Mouse (Mus musculus) neural tube, embryonic 13.5 days (tissue): ENCODE measurements around the gene Psmd7. TPM values are rescaled to one million over a fixed set of nuclear protein-coding genes. Genes with fewer than 3 reads are reported as not detected.

ENCODE experiments used
- ATAC-seq: fragments of 200-750 bp; cut with Nextera tagmentation; 2 replicates; pipeline ENCODE4 v1.8.0; 2017; ENCODE audit warnings: low read depth, mild to moderate bottlenecking, moderate TSS enrichment, moderate library complexity
- H3K27ac ChIP-seq: fragments of 300-500 bp; sonication (generic); replicated peaks from 2 replicates; pipeline ENCODE4 v1.5.1; 2015; ENCODE audit warnings: moderate library complexity, mild to moderate bottlenecking, inconsistent platforms
- H3K27me3 ChIP-seq: fragments of 300-500 bp; sonication (generic); 2 replicates; pipeline ENCODE4 v1.6.1; 2015; ENCODE audit warnings: mild to moderate bottlenecking, inconsistent platforms
- H3K36me3 ChIP-seq: fragments of 300-500 bp; sonication (generic); 2 replicates; pipeline ENCODE4 v1.6.1; 2015; ENCODE audit warnings: mild to moderate bottlenecking, inconsistent platforms
- H3K4me1 ChIP-seq: fragments of 300-500 bp; sonication (generic); replicated peaks from 2 replicates; pipeline ENCODE4 v1.6.1; 2015; ENCODE audit warnings: inconsistent platforms
- H3K4me2 ChIP-seq: fragments of 300-500 bp; sonication (generic); 2 replicates; pipeline ENCODE4 v1.6.1; 2015; ENCODE audit warnings: inconsistent platforms, mild to moderate bottlenecking, moderate library complexity
- H3K4me3 ChIP-seq: fragments of 300-500 bp; sonication (generic); 2 replicates; pipeline ENCODE4 v1.5.1; 2015; ENCODE audit warnings: mild to moderate bottlenecking, inconsistent platforms
- H3K9ac ChIP-seq: fragments of 300-500 bp; sonication (generic); 2 replicates; pipeline ENCODE4 v1.6.1; 2015; ENCODE audit warnings: moderate library complexity, mild to moderate bottlenecking, inconsistent platforms
- H3K9me3 ChIP-seq: fragments of 300-500 bp; sonication (generic); 2 replicates; pipeline ENCODE4 v1.6.1; 2016; ENCODE audit warnings: inconsistent platforms
- WGBS: fragments of 180-500 bp; shearing (Covaris S2); methylation state at CpG from one replicate; pipeline ENCODE4 v1.1.7; 2015; 5-methylcytosine and 5-hydroxymethylcytosine counted together
- polyA plus RNA-seq: library from polyadenylated mRNA; unstranded; fragments of >200 nt; fragmentation: Nextera tagmentation; extraction: Ambion mirVana; gene quantifications from 2 replicates; pipeline ENCODE4 v1.2.1, GENCODE M21; 2015

The Psmd7 gene
- polyA plus RNA-seq, 1 experiment from 2014 or later: 259 TPM

DNA sequence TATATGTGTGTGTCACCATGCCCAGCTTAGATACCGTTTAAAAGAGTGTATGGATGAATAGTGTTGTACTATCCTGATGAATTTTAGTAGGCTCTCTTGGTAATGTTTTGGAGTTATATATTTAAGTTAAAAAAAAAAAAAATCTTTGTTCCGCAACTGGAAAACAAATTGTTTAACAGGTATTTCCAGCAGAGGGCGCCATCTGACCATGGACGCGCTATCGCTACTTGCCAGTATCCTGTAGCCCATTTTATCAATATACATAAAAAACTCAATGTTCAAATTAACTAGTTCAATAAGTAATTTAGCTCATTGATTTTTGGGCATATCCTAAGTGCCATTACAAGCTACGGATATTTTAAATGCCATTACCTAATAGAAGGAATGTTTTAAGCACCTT, 14.8 kb upstream of the Psmd7 start:
- ATAC-seq: no peak
- no peaks in the 10 kb centered on the region for H3K36me3 ChIP-seq
- H3K4me2 ChIP-seq: no peak overlapping the region
- no peak overlapping the region for H3K4me3 ChIP-seq
- no peaks in the 10 kb centered on the region for H3K9me3 ChIP-seq
- H3K4me1 ChIP-seq: peaks cover 3% of the 10 kb centered on the region; the same call in 1 of the 2 replicates
- H3K9ac ChIP-seq: no peak overlapping the region
- 4% methylated on average over 7 of the region's 7 CpGs for WGBS
- H3K27ac ChIP-seq: no peak overlapping the region
- H3K27me3 ChIP-seq: no peaks in the 10 kb centered on the region

DNA sequence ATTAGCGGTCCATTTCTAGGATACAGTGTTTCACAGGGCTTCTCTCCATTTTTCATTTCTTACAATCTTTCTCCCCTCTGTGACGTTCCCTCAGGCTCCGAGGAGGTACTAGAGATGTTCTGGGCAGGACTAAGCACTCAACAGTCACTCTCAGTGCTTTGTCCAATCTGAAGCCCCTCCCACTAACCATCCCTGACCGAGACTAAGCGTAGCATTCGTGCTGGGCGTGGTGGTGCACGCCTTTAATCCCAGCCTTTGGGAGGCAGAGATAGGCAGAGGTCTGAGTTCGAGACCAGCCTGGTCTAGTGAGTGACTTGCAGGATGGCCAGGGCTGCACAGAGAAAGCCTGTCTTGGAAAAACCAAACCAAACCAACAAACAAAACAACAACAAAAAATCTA, 11.4 kb upstream of the Psmd7 start:
- no peak for ATAC-seq
- H3K36me3 ChIP-seq: no peaks in the 10 kb centered on the region
- H3K4me1 ChIP-seq: no peaks in the 10 kb centered on the region
- WGBS: 90% methylated on average over 9 of the region's 9 CpGs
- no peak overlapping the region for H3K4me3 ChIP-seq
- H3K9ac ChIP-seq: no peak overlapping the region
- H3K4me2 ChIP-seq: no peak overlapping the region
- no peaks in the 10 kb centered on the region for H3K9me3 ChIP-seq
- no peaks in the 10 kb centered on the region for H3K27me3 ChIP-seq
- H3K27ac ChIP-seq: no peak overlapping the region

DNA sequence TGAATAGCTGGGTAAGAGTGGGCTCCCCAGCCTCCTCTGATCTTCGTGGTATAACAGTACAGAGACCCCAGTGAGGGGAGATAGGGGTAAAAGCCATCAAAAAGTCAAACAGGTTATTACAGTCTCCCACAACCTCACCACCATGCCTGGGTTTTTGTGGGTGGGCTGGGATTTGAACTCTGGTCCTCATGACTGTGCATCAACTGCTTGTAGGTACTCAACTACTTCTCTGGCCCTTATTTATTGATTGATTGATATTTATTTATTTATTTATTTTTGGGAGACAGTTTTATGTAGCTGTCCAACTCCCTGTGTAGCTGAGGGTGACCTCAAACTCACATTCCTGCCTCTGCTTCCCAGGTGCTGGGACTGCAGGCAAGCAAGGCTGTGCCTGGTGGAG, 9.5 kb upstream of the Psmd7 start:
- Histone ChIP-seq H3K27me3 (no peaks in the 10 kb centered on the region), H3K4me1 (no peaks in the 10 kb centered on the region), H3K36me3 (no peaks in the 10 kb centered on the region), H3K4me2 (no peak overlapping the region), H3K9ac (no peak overlapping the region), H3K4me3 (no peak overlapping the region), H3K9me3 (no peaks in the 10 kb centered on the region), H3K27ac (no peak overlapping the region)
- ATAC-seq: no peak
- WGBS: 74% methylated on average over 1 of the region's 1 CpGs

DNA sequence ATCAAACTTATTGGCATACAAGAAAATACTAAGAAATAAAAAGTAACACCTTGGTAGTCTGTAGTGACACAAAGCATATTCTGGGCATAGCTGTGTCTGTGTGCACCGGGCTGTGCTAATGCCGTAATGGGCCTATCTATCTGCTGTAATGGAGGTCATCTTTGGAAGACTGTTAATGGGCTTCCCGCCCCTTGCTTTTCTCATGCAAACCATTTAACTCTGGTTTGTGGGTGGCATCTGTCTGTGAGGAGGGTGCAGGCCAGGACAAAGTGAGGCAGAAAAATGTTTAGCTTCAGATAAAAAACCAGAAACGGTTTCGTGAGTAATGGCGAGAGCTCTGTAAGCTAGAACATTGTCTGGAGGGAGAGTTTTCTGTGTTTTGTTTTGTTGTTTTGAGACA, 6.6 kb upstream of the Psmd7 start:
- no peak for ATAC-seq
- no peaks in the 10 kb centered on the region for H3K4me1 ChIP-seq
- H3K4me2 ChIP-seq: no peak overlapping the region
- WGBS: 34% methylated on average over 6 of the region's 6 CpGs
- no peak overlapping the region for H3K9ac ChIP-seq
- H3K4me3 ChIP-seq: no peak overlapping the region
- H3K27me3 ChIP-seq: no peaks in the 10 kb centered on the region
- H3K36me3 ChIP-seq: no peaks in the 10 kb centered on the region
- H3K9me3 ChIP-seq: no peaks in the 10 kb centered on the region
- H3K27ac ChIP-seq: no peak overlapping the region

DNA sequence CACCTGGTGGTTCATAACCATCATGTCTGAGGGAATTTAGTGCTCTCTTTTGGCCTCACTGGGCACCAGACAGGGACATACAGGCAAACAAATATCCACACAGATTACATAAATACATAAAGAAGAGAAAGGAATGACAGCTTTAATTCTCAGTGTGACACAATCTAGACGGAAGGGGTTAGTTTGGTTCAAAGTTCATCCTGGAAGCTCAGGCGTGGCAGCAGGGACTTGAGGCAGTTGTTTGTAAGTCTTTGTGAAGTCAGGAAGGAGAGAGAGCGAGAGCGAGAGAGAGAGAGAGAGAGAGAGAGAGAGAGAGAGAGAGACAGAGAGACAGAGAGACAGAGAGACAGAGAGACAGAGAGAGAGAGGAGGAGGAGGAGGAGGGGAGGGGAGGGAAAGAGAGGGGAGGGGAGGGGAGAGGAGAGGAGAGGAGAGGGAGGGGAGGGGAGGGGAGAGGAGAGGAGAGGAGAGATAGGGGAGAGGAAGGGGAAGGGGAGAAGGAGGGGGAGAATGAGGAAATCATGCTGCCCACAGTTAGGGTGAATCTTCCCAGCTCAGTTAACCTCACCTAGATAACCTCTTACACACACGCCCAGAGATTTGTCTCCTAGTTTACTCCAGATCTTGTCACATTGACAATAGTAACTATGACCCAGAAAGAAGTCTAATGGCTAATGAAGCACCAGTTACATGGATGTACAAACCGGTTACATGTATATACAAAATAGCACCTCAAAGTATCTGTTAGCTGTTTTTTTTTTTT, 5.9 kb upstream of the Psmd7 start:
- Histone ChIP-seq H3K9me3 (no peaks in the 10 kb centered on the region), H3K27ac (no peak overlapping the region), H3K9ac (no peak overlapping the region), H3K36me3 (no peaks in the 10 kb centered on the region), H3K4me3 (no peak overlapping the region), H3K4me2 (no peak overlapping the region), H3K4me1 (no peaks in the 10 kb centered on the region), H3K27me3 (no peaks in the 10 kb centered on the region)
- no peak for ATAC-seq
- WGBS: 72% methylated on average over 6 of the region's 6 CpGs

DNA sequence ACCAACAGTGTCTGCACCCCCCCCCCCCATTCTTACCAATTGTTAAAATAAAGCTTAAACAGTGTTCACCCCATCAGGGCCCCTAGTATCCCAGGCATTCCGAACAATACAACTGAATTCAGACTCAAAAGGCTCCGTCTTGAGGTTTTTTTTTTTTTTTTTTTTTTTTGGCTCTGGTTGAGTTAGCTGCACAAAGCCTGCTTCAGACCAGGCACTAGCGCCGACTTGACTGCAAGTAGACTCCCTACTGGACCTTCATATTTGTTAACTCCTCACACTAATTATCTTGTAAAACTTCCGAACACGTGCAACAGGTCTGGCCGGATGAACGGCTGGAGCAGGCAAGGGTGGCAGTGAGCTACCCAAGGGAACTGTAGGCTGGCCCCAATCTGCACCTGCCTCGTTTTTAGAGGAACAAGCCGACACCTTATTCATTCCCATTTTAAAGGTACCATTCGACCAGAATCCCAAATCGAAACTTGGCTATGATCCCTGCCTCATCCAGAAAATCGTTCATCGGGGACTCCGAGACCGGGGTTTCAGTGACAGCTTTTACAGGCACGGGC, 752 bp downstream of the Psmd7 start:
- peaks cover 37% of the 10 kb centered on the region for H3K36me3 ChIP-seq
- peak; percentile 48 for ATAC-seq
- H3K27me3 ChIP-seq: no peaks in the 10 kb centered on the region
- H3K4me3 ChIP-seq: peak overlapping the region; percentile 97
- under 1% methylated on average over 17 of the region's 17 CpGs for WGBS
- H3K27ac ChIP-seq: peak overlapping the region; percentile 90
- H3K9me3 ChIP-seq: no peaks in the 10 kb centered on the region
- peaks cover 20% of the 10 kb centered on the region for H3K4me1 ChIP-seq
- H3K9ac ChIP-seq: peak overlapping the region; percentile 92
- peak overlapping the region; percentile 94 for H3K4me2 ChIP-seq

DNA sequence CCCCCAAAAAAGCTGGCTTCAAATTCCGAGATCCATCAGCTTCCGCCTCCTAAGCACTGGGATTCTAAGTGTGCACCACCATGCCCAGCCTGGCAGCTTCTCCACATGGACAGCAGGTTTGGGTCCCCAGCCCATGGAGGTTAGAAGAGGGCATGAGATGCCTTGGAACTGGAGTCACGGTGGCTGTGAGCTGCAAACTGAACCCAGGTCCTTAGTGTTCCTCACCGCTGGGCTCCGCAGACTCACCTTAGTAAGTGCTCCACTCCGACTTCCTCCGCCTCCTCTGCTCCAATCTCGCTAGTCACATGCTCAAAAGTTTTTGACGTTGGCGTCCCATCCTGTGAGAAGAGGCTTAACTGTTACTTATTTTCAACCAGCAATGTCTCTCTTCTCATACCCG, 6.1 kb downstream of the Psmd7 start:
- no peak overlapping the region for H3K4me2 ChIP-seq
- H3K27me3 ChIP-seq: no peaks in the 10 kb centered on the region
- H3K27ac ChIP-seq: no peak overlapping the region
- 94% methylated on average over 11 of the region's 11 CpGs for WGBS
- no peaks in the 10 kb centered on the region for H3K9me3 ChIP-seq
- peaks cover 15% of the 10 kb centered on the region for H3K4me1 ChIP-seq
- no peak for ATAC-seq
- peaks cover 86% of the 10 kb centered on the region for H3K36me3 ChIP-seq
- no peak overlapping the region for H3K9ac ChIP-seq
- no peak overlapping the region for H3K4me3 ChIP-seq

DNA sequence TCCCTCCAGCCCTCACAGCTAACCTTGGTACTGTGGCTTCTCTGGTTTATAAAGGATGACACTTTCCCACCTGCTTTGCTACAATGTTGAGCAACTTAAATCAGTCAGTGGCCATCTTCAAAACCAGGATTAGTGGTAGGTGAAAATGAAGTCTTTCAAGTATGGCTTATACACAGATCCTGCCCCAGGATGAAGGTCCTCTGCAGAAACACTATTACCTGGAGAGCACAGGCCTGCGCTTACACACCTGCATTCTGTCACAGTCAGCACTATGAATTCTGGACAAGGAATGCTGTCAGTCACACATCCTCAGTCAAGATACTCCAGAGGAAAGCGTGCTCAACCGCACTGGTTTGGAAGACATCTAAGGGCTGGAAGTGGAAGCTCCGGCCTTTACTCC, 6.7 kb downstream of the Psmd7 start:
- Histone ChIP-seq H3K4me2 (no peak overlapping the region), H3K4me3 (no peak overlapping the region), H3K27ac (no peak overlapping the region), H3K9ac (no peak overlapping the region), H3K9me3 (no peaks in the 10 kb centered on the region), H3K36me3 (peaks cover 86% of the 10 kb centered on the region), H3K27me3 (no peaks in the 10 kb centered on the region), H3K4me1 (peaks cover 10% of the 10 kb centered on the region)
- 98% methylated on average over 4 of the region's 4 CpGs for WGBS
- ATAC-seq: no peak

DNA sequence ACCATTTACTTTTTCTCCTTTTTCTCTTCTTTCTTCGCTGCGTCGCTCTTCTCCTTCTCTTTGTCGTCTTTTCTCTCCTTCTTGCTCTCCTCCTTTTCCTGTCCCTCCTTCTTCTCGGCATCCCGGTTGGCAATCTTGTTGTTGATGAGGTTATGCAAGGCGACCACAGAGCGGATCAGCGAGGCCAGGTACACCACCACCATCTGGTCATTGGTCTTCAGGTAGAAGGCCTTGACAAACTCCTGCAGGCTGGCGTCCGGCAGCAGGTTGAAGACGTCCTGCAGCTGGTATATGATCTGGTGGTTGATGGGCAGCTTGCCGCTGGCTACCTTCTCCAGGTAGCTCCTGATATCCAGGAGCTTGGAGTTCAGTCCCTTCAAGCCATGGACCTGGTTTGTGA, 7.4 kb downstream of the Psmd7 start:
- WGBS: 94% methylated on average over 13 of the region's 13 CpGs
- peaks cover 6% of the 10 kb centered on the region for H3K4me1 ChIP-seq
- H3K9me3 ChIP-seq: no peaks in the 10 kb centered on the region
- H3K9ac ChIP-seq: no peak overlapping the region
- H3K4me3 ChIP-seq: no peak overlapping the region
- H3K4me2 ChIP-seq: no peak overlapping the region
- H3K27me3 ChIP-seq: no peaks in the 10 kb centered on the region
- no peak for ATAC-seq
- H3K27ac ChIP-seq: no peak overlapping the region
- peaks cover 83% of the 10 kb centered on the region for H3K36me3 ChIP-seq

DNA sequence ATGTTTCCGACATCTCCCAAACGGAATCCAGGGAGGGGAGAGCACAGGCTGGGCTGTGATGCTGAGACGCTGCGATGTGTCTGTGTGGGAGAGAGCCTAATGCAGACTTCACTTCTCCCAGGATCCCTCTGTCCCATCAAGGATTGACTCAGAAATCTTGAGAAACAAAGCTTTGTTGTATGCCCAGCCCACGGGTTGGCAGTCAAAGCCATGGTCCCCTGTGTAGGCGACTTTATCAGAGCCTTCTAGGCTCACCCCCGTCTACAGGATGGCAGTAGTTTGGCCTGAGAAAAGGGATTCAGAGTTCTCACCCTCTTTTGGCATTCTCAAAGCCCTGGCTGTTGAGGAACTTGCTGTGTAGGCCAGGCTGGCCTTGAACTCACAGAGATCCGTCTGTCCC, 9.7 kb downstream of the Psmd7 start:
- no peak for ATAC-seq
- Histone ChIP-seq H3K36me3 (peaks cover 60% of the 10 kb centered on the region), H3K4me1 (peaks cover 4% of the 10 kb centered on the region; the same call in 1 of the 2 replicates)

DNA sequence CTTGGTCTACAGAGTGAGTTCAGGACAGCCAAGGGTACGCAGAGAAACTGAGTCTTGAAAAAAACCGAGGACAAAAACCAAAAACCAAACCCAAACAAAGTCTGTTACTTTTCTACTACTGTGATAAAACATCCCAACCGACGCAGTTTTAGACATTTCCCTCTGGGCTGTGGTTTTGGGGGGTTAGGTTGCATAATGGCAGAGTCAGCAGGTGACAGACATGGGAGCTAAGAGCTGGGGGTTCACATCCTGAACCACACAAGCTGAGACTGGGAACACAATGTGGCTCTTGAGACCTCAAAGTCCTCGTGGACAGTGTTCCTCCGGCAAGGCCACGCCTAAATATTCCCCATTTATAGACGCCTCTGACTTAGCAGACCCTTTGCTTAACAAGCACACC, 10.1 kb downstream of the Psmd7 start:
- Histone ChIP-seq H3K4me2 (no peak overlapping the region), H3K27me3 (no peaks in the 10 kb centered on the region), H3K9ac (no peak overlapping the region), H3K4me3 (no peak overlapping the region), H3K9me3 (no peaks in the 10 kb centered on the region), H3K36me3 (peaks cover 56% of the 10 kb centered on the region), H3K4me1 (peaks cover 4% of the 10 kb centered on the region; the same call in 1 of the 2 replicates), H3K27ac (no peak overlapping the region)
- 92% methylated on average over 8 of the region's 8 CpGs for WGBS
- ATAC-seq: no peak

More for the DNA sequence above, 9.7 kb downstream of the Psmd7 start:
- Histone ChIP-seq H3K9me3 (no peaks in the 10 kb centered on the region), H3K4me2 (no peak overlapping the region), H3K27ac (no peak overlapping the region), H3K9ac (no peak overlapping the region), H3K27me3 (no peaks in the 10 kb centered on the region), H3K4me3 (no peak overlapping the region)
- 86% methylated on average over 8 of the region's 8 CpGs for WGBS

DNA sequence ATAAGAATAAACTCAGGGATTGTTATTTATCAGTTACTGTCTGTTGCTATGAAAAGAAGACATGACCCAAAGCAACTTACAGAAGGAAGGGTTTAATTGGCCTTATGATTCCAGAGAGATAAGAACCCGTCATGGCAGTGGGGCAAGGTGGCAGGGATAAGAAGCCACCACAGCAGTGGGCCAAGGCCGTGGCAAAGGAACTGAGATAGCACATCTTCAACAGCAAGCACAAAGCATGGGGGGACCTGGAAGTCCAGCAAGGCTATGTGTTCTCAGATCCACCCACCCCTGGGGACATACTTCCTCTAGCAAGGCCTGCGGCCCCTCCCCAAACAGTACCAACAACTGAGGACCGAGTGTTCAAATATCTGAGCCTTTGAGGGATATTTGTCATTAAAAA, 10.6 kb downstream of the Psmd7 start:
- Histone ChIP-seq H3K27ac (no peak overlapping the region), H3K9ac (no peak overlapping the region), H3K9me3 (no peaks in the 10 kb centered on the region), H3K4me3 (no peak overlapping the region), H3K36me3 (peaks cover 51% of the 10 kb centered on the region), H3K4me2 (no peak overlapping the region), H3K27me3 (no peaks in the 10 kb centered on the region), H3K4me1 (peaks cover 4% of the 10 kb centered on the region; the same call in 1 of the 2 replicates)
- no peak for ATAC-seq
- 94% methylated on average over 4 of the region's 4 CpGs for WGBS

DNA sequence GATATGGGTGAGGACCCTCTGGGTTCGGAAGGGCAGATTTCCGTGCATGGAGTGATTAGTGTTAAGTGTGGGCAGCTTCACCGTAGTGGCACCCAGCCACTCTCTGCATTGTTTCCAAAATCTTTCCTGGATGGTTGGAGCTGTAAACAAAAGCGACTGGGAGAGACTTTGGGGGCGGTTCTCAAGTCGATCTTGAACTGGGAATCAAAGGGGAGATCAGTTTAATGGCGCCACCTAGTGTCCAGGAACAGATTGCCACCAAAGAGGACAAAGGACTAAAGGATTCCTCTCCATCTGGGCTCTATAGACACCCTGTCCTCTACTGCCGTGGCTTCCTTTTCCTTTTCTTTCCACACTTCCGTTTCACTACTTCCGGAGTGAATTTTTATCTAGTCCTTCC, 11.6 kb downstream of the Psmd7 start:
- Histone ChIP-seq H3K27ac (no peak overlapping the region; the same call in 1 of the 2 replicates), H3K27me3 (no peaks in the 10 kb centered on the region), H3K9ac (peak overlapping the region; percentile 58), H3K4me1 (peaks cover 4% of the 10 kb centered on the region; the same call in 1 of the 2 replicates), H3K36me3 (peaks cover 41% of the 10 kb centered on the region), H3K4me2 (peak overlapping the region; percentile 47), H3K4me3 (no peak overlapping the region), H3K9me3 (no peaks in the 10 kb centered on the region)
- WGBS: 9% methylated on average over 10 of the region's 10 CpGs
- ATAC-seq: peak; percentile 78
